Mouse (Mus musculus) brain, embryonic 14.5 days (tissue): ENCODE data around the gene Kirrel3.

ENCODE experiments used
- CTCF ChIP-seq: fragments of 200-500 bp; IDR thresholded peaks from 2 replicates; pipeline ENCODE4 v1.5.1; 2012; ENCODE audit warnings: inconsistent platforms, mild to moderate bottlenecking, moderate library complexity, borderline replicate concordance; ENCODE audit not compliant: insufficient read depth, insufficient read length; ENCODE audit errors: extremely low read depth
- POLR2A ChIP-seq: fragments of 200-500 bp; IDR thresholded peaks from 2 replicates; pipeline ENCODE4 v1.6.1; 2012; ENCODE audit warnings: mild to moderate bottlenecking, inconsistent platforms, borderline replicate concordance; ENCODE audit not compliant: poor library complexity, insufficient read depth, insufficient read length, severe bottlenecking; ENCODE audit errors: extremely low read depth

- TF ChIP-seq CTCF: no peak
- no peak for TF ChIP-seq POLR2A
Observed at GRCm38 (mm10) chr9:34624021-34624420, 138.3 kb downstream of the Kirrel3 start.
